Mouse (Mus musculus) CH12.LX (cell line): ENCODE data around the gene Appbp2.

Experiments
- CHD2 ChIP-seq: IDR thresholded peaks from 2 replicates; pipeline ENCODE4 v1.6.1; 2011; ENCODE audit warnings: low read length, improper control_type of control experiment
- CTCF ChIP-seq, 2 experiments: IDR thresholded peaks in 1 of 2; conservative IDR thresholded peaks in 1 of 2; 2 replicates each; pipeline ENCODE4 v1.5.1; 2011 to 2012; ENCODE audit warnings: low read depth in 2 of 2, low read length in 2 of 2, improper control_type of control experiment in 1 of 2, inconsistent platforms in 1 of 2, mild to moderate bottlenecking in 1 of 2, moderate library complexity in 1 of 2
- KAT2A ChIP-seq: IDR thresholded peaks from 2 replicates; pipeline ENCODE4 v1.6.1; 2012; ENCODE audit warnings: low read length, improper control_type of control experiment, inconsistent platforms; ENCODE audit not compliant: insufficient replicate concordance
- POLR2A ChIP-seq: IDR thresholded peaks from 2 replicates; pipeline ENCODE4 v1.6.1; 2011; ENCODE audit warnings: low read depth, mild to moderate bottlenecking, improper control_type of control experiment, low read length
- SMC3 ChIP-seq: IDR thresholded peaks from 2 replicates; pipeline ENCODE4 v1.6.1; 2011; ENCODE audit warnings: low read depth, low read length, improper control_type of control experiment
- TBP ChIP-seq: conservative IDR thresholded peaks from 2 replicates; pipeline ENCODE4 v1.6.1; 2011; ENCODE audit warnings: low read depth, low read length, improper control_type of control experiment
- USF1 ChIP-seq: IDR thresholded peaks from 2 replicates; pipeline ENCODE4 v1.6.1; 2014; ENCODE audit warnings: low read depth, mild to moderate bottlenecking, inconsistent platforms, low read length, improper control_type of control experiment

DNA sequence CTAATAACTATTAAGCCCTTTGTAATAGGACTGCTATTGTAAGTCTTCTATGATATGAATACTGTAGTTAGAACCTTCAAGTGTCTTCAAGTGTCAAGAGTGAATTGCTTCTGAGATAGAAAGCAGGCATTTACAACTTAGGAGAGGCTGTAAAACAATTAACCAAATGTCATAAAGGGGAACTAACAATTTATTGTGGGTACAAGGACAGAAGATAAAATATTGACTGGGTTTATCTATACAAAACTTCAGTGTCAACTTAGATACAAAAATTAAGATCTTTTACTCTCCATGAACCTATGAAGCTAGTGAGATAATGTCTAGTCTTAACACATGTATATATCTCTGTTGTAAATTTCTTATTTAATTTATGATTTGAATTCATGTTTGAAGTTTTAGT lies 28.7 kb downstream of the Appbp2 start:
- TF ChIP-seq CTCF (conservative IDR thresholded peaks at IDR 0.05 in 1 of 2, IDR thresholded peaks at IDR 0.05 in 1 of 2; ENCODE audit: low read depth in 2 of 2, low read length in 2 of 2) (no peak), KAT2A (no peak), USF1 (no peak), SMC3 (no peak), TBP (no peak), POLR2A (no peak), CHD2 (no peak)
